Mouse (Mus musculus) kidney, adult 2 months (tissue): ENCODE measurements around the gene Lrrc4c.

Experiments
- CTCF ChIP-seq: fragments of 200-500 bp; conservative IDR thresholded peaks from 2 replicates; pipeline ENCODE4 v1.5.1; 2011; ENCODE audit warnings: low read depth, mild to moderate bottlenecking, control low read depth, low read length, moderate library complexity, mixed read lengths; ENCODE audit not compliant: insufficient read depth, insufficient read length
- POLR2A ChIP-seq: fragments of 200-500 bp; IDR thresholded peaks from one replicate; pipeline ENCODE4 v1.6.1; 2011; ENCODE audit warnings: low read depth, low read length, control low read depth

GRCm38 (mm10) chr2:97045628-97046027 is 727.7 kb downstream of the Lrrc4c start:
- TF ChIP-seq POLR2A (no peak), CTCF (no peak)
